Mouse (Mus musculus) adrenal gland, postnatal 14 days (tissue): ENCODE measurements at regions not wholly inside any gene's neighbourhood (a gene's known extent, or its start where the extent isn't known, plus 50 kb on each side); places are given as distances from the start of the nearest gene placed in this dataset.

Experiments
- DNase-seq: peaks from one replicate; pipeline ENCODE4 v3.0.0; 2021; ENCODE audit warnings: mixed read lengths

- no peak for DNase-seq
Measured at GRCm38 (mm10) chr13:117334125-117334524, 113.2 kb upstream of the Gm17509 start.

GRCm38 (mm10) chr13:117334539-117334938, 113.7 kb upstream of the Gm17509 start:
- no peak for DNase-seq

- no peak for DNase-seq
Measured at GRCm38 (mm10) chr13:117381086-117381595, 160.3 kb upstream of the Gm17509 start.

- DNase-seq = no peak
Measured at GRCm38 (mm10) chr13:117383480-117384137, 162.7 kb upstream of the Gm17509 start.

GRCm38 (mm10) chr13:117390287-117390686, 169.4 kb upstream of the Gm17509 start:
- DNase-seq = no peak

- no peak for DNase-seq
Measured at GRCm38 (mm10) chr13:117393488-117393887, 172.6 kb upstream of the Gm17509 start.

- DNase-seq = no peak
Measured at GRCm38 (mm10) chr13:117401245-117401644, 180.4 kb upstream of the Gm17509 start.

- DNase-seq = no peak
Measured at GRCm38 (mm10) chr13:117409940-117410339, 189.1 kb upstream of the Gm17509 start.

- no peak for DNase-seq
Measured at GRCm38 (mm10) chr13:117413616-117414015, 188.5 kb upstream of the Hcn1 start.

- DNase-seq = no peak
Measured at GRCm38 (mm10) chr13:117423558-117423957, 178.6 kb upstream of the Hcn1 start.

- DNase-seq = no peak
Measured at GRCm38 (mm10) chr13:117425015-117425414, 177.1 kb upstream of the Hcn1 start.

- DNase-seq = no peak
Measured at GRCm38 (mm10) chr13:117467407-117467806, 134.7 kb upstream of the Hcn1 start.

- DNase-seq = no peak
Measured at GRCm38 (mm10) chr13:117472726-117473125, 129.4 kb upstream of the Hcn1 start.

- DNase-seq = no peak
Measured at GRCm38 (mm10) chr13:117482624-117483023, 119.5 kb upstream of the Hcn1 start.

- DNase-seq = no peak
Measured at GRCm38 (mm10) chr13:117508746-117509145, 93.4 kb upstream of the Hcn1 start.

- peak; percentile 37 for DNase-seq
Measured at GRCm38 (mm10) chr13:117550108-117550507, 52.0 kb upstream of the Hcn1 start.
